Mouse (Mus musculus) midbrain, embryonic 10.5 days (tissue): ENCODE measurements around the gene Nbr1. TPM values are rescaled to one million over a fixed set of nuclear protein-coding genes. Genes with fewer than 3 reads are reported as not detected.
"Not testable (repeated sequence)": the region's sequence is repeated elsewhere in the genome, so short reads cannot be mapped to it uniquely, and the experiment has no call there.

Experiments used
- DNase-seq: peaks from one replicate; pipeline ENCODE4 v3.0.0-alpha.2; 2017; ENCODE audit warnings: low spot score
- H3K27ac ChIP-seq: fragments of 300-500 bp; sonication (generic); replicated peaks from 2 replicates; pipeline ENCODE4 v1.5.1; 2016; ENCODE audit warnings: mild to moderate bottlenecking
- H3K27me3 ChIP-seq: fragments of 300-500 bp; sonication (generic); 2 replicates; pipeline ENCODE4 v1.6.1; 2016; ENCODE audit warnings: low read depth, mild to moderate bottlenecking; ENCODE audit not compliant: poor library complexity, severe bottlenecking
- H3K36me3 ChIP-seq: fragments of 300-500 bp; sonication (generic); 2 replicates; pipeline ENCODE4 v1.6.1; 2016; ENCODE audit warnings: mild to moderate bottlenecking, moderate library complexity
- H3K4me1 ChIP-seq: fragments of 300-500 bp; sonication (generic); 2 replicates; pipeline ENCODE4 v1.6.1; 2016
- H3K4me3 ChIP-seq: fragments of 300-500 bp; sonication (generic); 2 replicates; pipeline ENCODE4 v1.5.1; 2016; ENCODE audit warnings: mild to moderate bottlenecking, moderate library complexity
- H3K9me3 ChIP-seq: fragments of 300-500 bp; sonication (generic); replicated peaks from 2 replicates; pipeline ENCODE4 v1.6.1; 2016; ENCODE audit warnings: mild to moderate bottlenecking
- WGBS: fragments of 180-500 bp; shearing (Covaris S2); methylation state at CpG from one replicate; pipeline ENCODE4 v1.1.7; 2016; 5-methylcytosine and 5-hydroxymethylcytosine counted together
- polyA plus RNA-seq: library from polyadenylated mRNA; unstranded; fragments of >200 nt; fragmentation: Nextera tagmentation; extraction: Ambion mirVana; gene quantifications from 2 replicates; pipeline ENCODE4 v1.2.1, GENCODE M21; 2016

The Nbr1 gene
- polyA plus RNA-seq, 1 experiment from 2014 or later, result 69.9 TPM

DNA sequence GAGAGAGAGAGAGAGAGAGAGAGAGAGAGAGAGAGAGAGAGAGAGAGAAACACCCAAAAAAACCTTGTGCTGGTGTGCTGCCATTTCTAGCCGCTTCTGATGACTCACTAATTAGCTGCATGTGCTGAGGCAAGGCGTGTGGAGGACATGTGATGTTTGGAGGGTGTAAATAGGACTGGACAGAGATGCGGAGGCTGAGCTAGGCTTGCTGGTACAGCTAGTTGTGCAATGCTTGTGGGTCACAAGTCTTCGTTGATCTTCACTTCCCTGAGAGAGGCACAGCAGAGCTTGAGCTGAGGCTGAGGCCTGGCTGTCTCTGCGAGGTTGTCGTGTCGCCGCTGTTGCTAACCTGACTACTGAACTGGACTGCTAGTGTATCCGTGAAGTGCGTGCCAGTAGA, 35.7 kb downstream of the Nbr1 start:
- 90% methylated on average over 10 of the region's 10 CpGs for WGBS
- Histone ChIP-seq H3K36me3 (peaks cover 5% of the 10 kb centered on the region; the same call in 1 of the 2 replicates), H3K27ac (no peak overlapping the region), H3K4me3 (no peak overlapping the region), H3K27me3 (no peaks in the 10 kb centered on the region), H3K9me3 (no peaks in the 10 kb centered on the region), H3K4me1 (no peaks in the 10 kb centered on the region)
- no peak for DNase-seq

DNA sequence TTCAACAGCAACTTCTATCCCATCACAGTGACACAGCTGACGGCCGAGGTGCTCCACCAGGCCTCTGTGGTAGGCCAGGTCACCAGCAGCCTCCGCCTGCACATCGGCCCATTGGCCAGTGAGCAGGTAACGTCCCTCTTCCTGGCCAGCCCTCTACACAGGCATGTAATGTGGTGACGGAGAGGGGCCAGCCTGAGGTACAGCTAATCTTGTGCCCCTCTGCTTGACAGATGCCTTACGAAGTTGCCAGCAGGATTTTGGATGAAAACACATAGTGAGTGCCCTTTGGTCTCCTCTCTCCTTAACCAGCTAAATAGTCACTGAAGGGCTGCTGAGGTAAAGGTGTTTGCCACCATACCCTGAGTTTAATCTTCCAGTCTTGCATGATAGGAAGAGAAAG, 36.9 kb downstream of the Nbr1 start:
- no peaks in the 10 kb centered on the region for H3K27me3 ChIP-seq
- 92% methylated on average over 7 of the region's 7 CpGs for WGBS
- H3K27ac ChIP-seq, result no peak overlapping the region
- H3K4me3 ChIP-seq, result no peak overlapping the region
- peaks cover 5% of the 10 kb centered on the region; the same call in 1 of the 2 replicates for H3K36me3 ChIP-seq
- no peaks in the 10 kb centered on the region for H3K9me3 ChIP-seq
- no peaks in the 10 kb centered on the region for H3K4me1 ChIP-seq
- DNase-seq, result no peak

DNA sequence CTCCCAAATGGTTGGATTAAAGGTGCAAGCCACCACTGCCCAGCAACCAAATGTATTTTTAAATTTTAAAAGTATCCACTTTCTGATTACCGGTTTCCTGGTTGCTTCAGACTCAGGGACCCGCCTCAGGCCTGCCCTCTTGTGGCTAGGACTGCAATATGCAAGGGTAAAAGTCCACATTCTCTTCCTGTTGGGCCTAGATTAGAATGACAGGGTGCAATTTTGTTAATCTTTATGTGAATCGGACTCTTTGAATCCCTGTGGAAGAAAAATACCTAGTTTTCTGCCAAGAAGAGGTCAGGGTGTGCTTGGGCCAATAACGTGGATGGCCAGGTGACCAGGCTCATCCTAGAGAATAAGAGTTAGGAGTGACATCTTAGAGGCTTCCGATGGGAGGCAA, 37.5 kb downstream of the Nbr1 start:
- H3K4me1 ChIP-seq, result no peaks in the 10 kb centered on the region
- H3K27me3 ChIP-seq, result no peaks in the 10 kb centered on the region
- no peak overlapping the region for H3K4me3 ChIP-seq
- peak; percentile 53 for DNase-seq
- no peaks in the 10 kb centered on the region for H3K9me3 ChIP-seq
- H3K27ac ChIP-seq, result no peak overlapping the region
- 33% methylated on average over 5 of the region's 5 CpGs for WGBS
- peaks cover 5% of the 10 kb centered on the region; the same call in 1 of the 2 replicates for H3K36me3 ChIP-seq

GRCm38 (mm10) chr11:101589989-101590624, 38.2 kb downstream of the Nbr1 start:
- 80% methylated on average over 12 of the region's 12 CpGs for WGBS
- DNase-seq, result no peak
- H3K4me3 ChIP-seq, result no peak overlapping the region
- H3K27me3 ChIP-seq, result no peaks in the 10 kb centered on the region
- H3K4me1 ChIP-seq, result no peaks in the 10 kb centered on the region
- no peak overlapping the region for H3K27ac ChIP-seq
- H3K36me3 ChIP-seq, result peaks cover 5% of the 10 kb centered on the region; the same call in 1 of the 2 replicates
- no peaks in the 10 kb centered on the region for H3K9me3 ChIP-seq

DNA sequence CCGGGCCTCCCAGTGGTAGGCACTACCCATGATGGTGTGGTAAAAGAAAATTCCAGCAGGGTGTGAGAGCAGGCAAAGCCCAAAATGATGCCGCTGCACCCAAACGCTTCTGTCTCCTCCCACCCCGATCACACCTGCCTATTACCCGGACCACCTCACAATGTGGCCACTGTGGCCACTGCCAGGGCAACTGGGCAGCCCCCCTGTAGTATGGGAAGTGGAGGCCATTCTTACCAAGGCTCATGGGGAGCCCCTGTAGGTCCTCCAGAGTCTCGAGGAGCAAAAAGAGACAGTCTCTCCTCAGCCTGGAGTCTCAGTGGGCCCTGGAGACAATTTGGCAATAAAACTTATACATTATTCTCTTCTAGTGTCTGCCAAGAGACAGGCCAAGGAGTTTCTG, 47.2 kb downstream of the Nbr1 start, which contains the start of gene Gm11634:
Gene Gm11634, minus strand, starts transcription at position 101 of the 400 bp plus-strand sequence.
- no peak within 1 kb of the TSS for H3K4me3 ChIP-seq
- H3K27me3 ChIP-seq, result 0 out of 2 replicates have a peak, but pooled peaks cover 6% of the 10 kb centered on the region
- H3K36me3 ChIP-seq, result no peaks in the 10 kb centered on the region
- no peak for DNase-seq
- H3K4me1 ChIP-seq, result peaks cover 1% of the 10 kb centered on the region; the same call in 1 of the 2 replicates
- H3K9me3 ChIP-seq, result no peaks in the 10 kb centered on the region
- WGBS, result 83% methylated on average over 6 of the region's 6 CpGs
- H3K27ac ChIP-seq, result no peak within 1 kb of the TSS

- H3K27ac ChIP-seq, result no peak overlapping the region
- H3K27me3 ChIP-seq, result 0 out of 2 replicates have a peak, but pooled peaks cover 6% of the 10 kb centered on the region
- H3K36me3 ChIP-seq, result no peaks in the 10 kb centered on the region
- 11% methylated on average over 3 of the region's 3 CpGs for WGBS
- peaks cover 5% of the 10 kb centered on the region; the same call in 1 of the 2 replicates for H3K4me1 ChIP-seq
- H3K4me3 ChIP-seq, result no peak overlapping the region
- DNase-seq, result peak; percentile 57
- no peaks in the 10 kb centered on the region for H3K9me3 ChIP-seq
Measured at GRCm38 (mm10) chr11:101602491-101602890, 50.5 kb downstream of the Nbr1 start.

DNA sequence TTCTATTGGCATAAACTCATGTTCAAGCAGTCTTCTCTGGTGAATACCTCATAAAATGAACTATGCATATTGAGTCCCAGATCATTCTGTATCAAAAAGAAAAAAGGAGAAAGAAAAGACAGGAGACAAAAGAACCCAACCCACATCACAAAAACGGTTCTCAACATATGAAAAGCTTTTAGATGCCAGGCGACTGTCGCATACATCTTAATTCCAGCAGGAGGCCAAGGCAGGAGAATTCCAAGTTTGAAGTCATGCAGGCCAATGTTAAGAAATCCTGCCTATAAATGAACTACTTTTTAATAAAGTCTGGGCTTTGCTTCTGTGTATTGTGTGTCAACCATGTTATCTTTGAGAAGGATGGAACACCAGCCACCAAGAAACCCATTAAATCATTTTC, 52.2 kb downstream of the Nbr1 start:
- peak overlapping the region; percentile 43 for H3K4me3 ChIP-seq
- peak overlapping the region; percentile 84 for H3K27ac ChIP-seq

DNA sequence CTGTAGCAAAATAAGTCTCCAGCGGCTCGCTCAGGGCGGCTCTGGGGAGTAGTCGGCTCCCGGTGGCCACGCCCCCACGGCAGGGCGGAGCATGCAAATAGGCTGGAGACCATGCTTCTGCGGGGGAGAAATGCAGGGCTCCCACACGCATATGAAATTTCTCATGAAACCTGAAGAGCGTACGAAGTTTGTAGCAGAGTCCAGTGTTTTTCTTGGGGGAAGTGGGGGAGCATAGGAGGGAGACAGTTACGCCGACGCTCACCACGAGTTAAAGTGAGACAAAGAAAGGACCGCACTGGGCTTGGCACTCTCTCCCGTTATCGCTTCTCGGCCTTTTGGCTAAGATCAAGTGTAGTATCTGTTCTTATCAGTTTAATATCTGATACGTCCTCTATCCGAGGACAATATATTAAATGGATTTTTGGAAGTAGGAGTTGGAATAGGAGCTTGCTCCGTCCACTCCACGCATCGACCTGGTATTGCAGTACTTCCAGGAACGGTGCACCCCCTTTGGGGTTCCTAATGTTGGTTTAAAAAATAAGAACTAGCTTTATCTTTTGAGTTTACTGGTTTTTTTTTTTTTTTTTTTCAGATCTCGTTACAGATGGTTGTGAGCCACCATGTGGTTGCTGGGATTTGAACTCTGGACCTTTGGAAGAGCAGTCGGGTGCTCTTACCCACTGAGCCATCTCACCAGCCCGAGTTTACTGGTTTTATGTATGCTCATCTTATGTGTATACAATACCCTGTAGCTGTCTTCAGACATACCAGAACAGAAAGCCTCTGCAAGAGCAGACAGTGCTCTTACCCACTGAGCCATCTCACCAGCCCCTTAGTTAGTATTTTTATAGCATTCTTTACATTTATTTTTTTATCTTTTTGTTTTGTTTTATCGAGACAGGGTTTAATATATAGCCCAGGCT, 52.8 kb downstream of the Nbr1 start:
- Histone ChIP-seq H3K27ac (peak overlapping the region; percentile 84), H3K4me3 (peak overlapping the region; percentile 43)
- H3K4me1 ChIP-seq, H3K27me3 ChIP-seq, H3K9me3 ChIP-seq, H3K36me3 ChIP-seq: not testable (repeated sequence)
- 2% methylated on average over 30 of the region's 30 CpGs for WGBS
- DNase-seq, result peak; percentile 83

More for the DNA sequence above, 52.2 kb downstream of the Nbr1 start:
- Histone ChIP-seq H3K4me1 (peaks cover 5% of the 10 kb centered on the region; the same call in 1 of the 2 replicates), H3K27me3 (0 out of 2 replicates have a peak, but pooled peaks cover 6% of the 10 kb centered on the region), H3K36me3 (no peaks in the 10 kb centered on the region), H3K9me3 (no peaks in the 10 kb centered on the region)
- DNase-seq, result no peak
- WGBS, result 3% methylated on average over 3 of the region's 3 CpGs

DNA sequence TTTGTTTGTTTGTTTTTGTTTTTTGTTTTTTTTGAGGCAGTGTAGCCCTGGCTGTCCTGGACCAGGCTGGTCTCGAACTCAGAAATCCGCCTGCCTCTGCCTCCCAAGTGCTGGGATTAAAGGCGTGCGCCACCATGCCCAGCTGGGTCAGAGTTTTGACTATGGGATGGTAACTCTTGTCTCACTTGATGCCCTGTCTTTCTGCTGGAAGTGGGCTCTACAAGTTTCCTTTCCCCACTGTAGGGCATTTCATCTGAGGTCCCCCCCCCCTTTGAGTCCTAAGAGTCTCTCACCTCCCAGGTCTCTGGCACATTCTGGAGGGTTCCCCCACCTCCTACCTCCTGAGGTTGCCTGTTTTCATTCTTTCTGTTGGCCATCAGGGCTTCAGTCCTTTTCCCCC, 55.2 kb downstream of the Nbr1 start:
- not testable (repeated sequence) for H3K27me3 ChIP-seq, DNase-seq
- WGBS, result 89% methylated on average over 4 of the region's 4 CpGs

GRCm38 (mm10) chr11:101610445-101610844, 58.5 kb downstream of the Nbr1 start:
- WGBS, result 44% methylated on average over 11 of the region's 11 CpGs
- Histone ChIP-seq H3K4me3 (no peak overlapping the region), H3K9me3 (no peaks in the 10 kb centered on the region), H3K27me3 (no peaks in the 10 kb centered on the region), H3K36me3 (no peaks in the 10 kb centered on the region), H3K4me1 (peaks cover 25% of the 10 kb centered on the region), H3K27ac (no peak overlapping the region)
- DNase-seq, result no peak

More for the DNA sequence above, 55.2 kb downstream of the Nbr1 start:
- not testable (repeated sequence) for H3K27ac ChIP-seq, H3K36me3 ChIP-seq, H3K9me3 ChIP-seq, H3K4me3 ChIP-seq
- H3K4me1 ChIP-seq, result peaks cover 11% of the 10 kb centered on the region

DNA sequence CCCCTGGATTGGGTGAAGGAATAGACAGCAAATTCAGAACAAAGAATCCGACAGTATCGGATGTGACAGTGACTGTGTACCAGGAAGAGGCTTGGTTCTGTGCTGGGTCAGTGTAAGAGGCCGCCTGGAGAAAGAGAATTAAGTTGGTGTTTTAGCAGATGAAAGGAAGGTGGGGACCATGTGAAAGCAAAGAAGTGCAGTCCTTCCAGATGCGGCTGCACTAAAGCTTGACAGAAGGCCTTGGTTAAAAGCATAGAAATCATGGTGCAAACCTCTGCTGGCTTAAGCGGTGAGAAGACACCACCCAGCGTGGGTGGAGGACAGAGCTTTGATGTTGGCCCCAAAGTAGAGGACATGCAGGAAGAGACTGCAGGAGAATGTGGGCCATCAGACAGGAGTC, 61.6 kb downstream of the Nbr1 start:
- Histone ChIP-seq H3K36me3 (no peaks in the 10 kb centered on the region), H3K9me3 (no peaks in the 10 kb centered on the region), H3K27ac (no peak overlapping the region), H3K4me3 (no peak overlapping the region), H3K27me3 (no peaks in the 10 kb centered on the region), H3K4me1 (peaks cover 45% of the 10 kb centered on the region)
- WGBS, result 78% methylated on average over 6 of the region's 6 CpGs
- no peak for DNase-seq

- no peak for DNase-seq
- Histone ChIP-seq H3K36me3 (no peaks in the 10 kb centered on the region), H3K4me1 (peaks cover 47% of the 10 kb centered on the region), H3K9me3 (no peaks in the 10 kb centered on the region), H3K27ac (0 out of 2 replicates have a peak overlapping the region, but pooled peaks have one; percentile 6), H3K4me3 (no peak overlapping the region), H3K27me3 (no peaks in the 10 kb centered on the region)
- 71% methylated on average over 4 of the region's 4 CpGs for WGBS
Measured at GRCm38 (mm10) chr11:101614116-101614515, 62.2 kb downstream of the Nbr1 start.

DNA sequence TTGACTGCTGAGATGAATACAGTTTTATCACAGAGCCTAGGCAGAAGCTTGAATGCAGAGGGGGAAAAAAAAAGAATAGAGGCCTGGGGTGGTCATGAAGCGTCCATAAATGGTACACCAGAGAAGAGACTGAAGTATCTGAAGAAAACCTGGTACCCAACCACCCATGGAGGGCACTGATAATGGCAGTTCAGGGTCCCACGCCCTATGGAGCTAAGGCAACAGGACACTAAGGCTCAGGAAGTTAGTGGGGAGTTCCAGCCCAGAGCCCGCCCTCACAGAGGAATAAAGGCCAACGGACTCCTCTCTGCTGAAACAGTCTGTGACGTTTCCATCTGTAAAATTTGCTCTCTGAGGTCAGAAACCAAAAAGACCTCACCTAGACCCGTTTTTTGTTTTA, 63.4 kb downstream of the Nbr1 start:
- H3K27ac ChIP-seq, result no peak overlapping the region
- no peaks in the 10 kb centered on the region for H3K27me3 ChIP-seq
- H3K4me3 ChIP-seq, result no peak overlapping the region
- DNase-seq, result no peak
- H3K36me3 ChIP-seq, result no peaks in the 10 kb centered on the region
- WGBS, result 86% methylated on average over 6 of the region's 6 CpGs
- no peaks in the 10 kb centered on the region for H3K9me3 ChIP-seq
- H3K4me1 ChIP-seq, result peaks cover 46% of the 10 kb centered on the region
